Mouse (Mus musculus) heart, embryonic 10.5 days (tissue): ENCODE data around the gene Ppif. TPM values are rescaled to one million over a fixed set of nuclear protein-coding genes. Genes with fewer than 3 reads are reported as not detected.

ENCODE experiments used
- DNase-seq: peaks from one replicate; pipeline ENCODE4 v3.0.0-alpha.2; 2017; ENCODE audit warnings: low spot score
- H3K27ac ChIP-seq: fragments of 300-500 bp; sonication (generic); 2 replicates; pipeline ENCODE4 v1.5.1; 2016; ENCODE audit warnings: mild to moderate bottlenecking
- H3K27me3 ChIP-seq: fragments of 300-500 bp; sonication (generic); 2 replicates; pipeline ENCODE4 v1.6.1; 2016; ENCODE audit warnings: mild to moderate bottlenecking; ENCODE audit not compliant: poor library complexity, insufficient read depth, severe bottlenecking
- H3K36me3 ChIP-seq: fragments of 300-500 bp; sonication (generic); 2 replicates; pipeline ENCODE4 v1.6.1; 2016; ENCODE audit warnings: mild to moderate bottlenecking, moderate library complexity
- H3K4me1 ChIP-seq: fragments of 300-500 bp; sonication (generic); 2 replicates; pipeline ENCODE4 v1.6.1; 2016; ENCODE audit warnings: mild to moderate bottlenecking
- H3K4me3 ChIP-seq: fragments of 300-500 bp; sonication (generic); 2 replicates; pipeline ENCODE4 v1.5.1; 2016; ENCODE audit warnings: mild to moderate bottlenecking, moderate library complexity
- H3K9me3 ChIP-seq: fragments of 300-500 bp; sonication (generic); 2 replicates; pipeline ENCODE4 v1.6.1; 2016; ENCODE audit warnings: mild to moderate bottlenecking, moderate library complexity
- WGBS: fragments of 180-500 bp; shearing (Covaris S2); methylation state at CpG from one replicate; pipeline ENCODE4 v1.1.7; 2016; 5-methylcytosine and 5-hydroxymethylcytosine counted together
- polyA plus RNA-seq: library from polyadenylated mRNA; unstranded; fragments of >200 nt; fragmentation: Nextera tagmentation; extraction: Ambion mirVana; gene quantifications from 2 replicates; pipeline ENCODE4 v1.2.1, GENCODE M21; 2016

The Ppif gene
- polyA plus RNA-seq, 1 experiment from 2014 or later, result 65.7 TPM

DNA sequence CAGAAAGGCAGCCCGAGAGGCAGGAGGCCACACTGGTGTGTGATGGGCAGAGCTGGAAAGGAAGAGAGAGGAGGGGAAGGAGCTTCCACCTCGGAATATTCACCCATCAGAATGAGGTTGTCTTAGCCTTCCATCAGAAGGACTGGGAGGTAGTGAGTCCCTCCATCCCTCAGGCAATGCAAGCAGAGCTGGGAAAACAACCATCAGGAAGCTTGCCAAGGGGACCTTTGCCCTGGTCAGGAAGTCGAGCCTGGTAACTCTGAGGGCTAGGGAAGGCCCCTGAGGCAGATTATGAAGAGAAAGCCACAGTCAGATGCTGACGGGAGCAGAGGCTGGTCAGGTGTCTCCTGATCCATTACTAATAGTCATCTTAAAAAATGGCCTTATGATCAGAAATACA, 31.7 kb downstream of the Ppif start:
- peaks cover 7% of the 10 kb centered on the region for H3K36me3 ChIP-seq
- H3K4me1 ChIP-seq, result peaks cover 44% of the 10 kb centered on the region
- no peaks in the 10 kb centered on the region for H3K9me3 ChIP-seq
- 37% methylated on average over 4 of the region's 4 CpGs for WGBS
- H3K27me3 ChIP-seq, result no peaks in the 10 kb centered on the region
- DNase-seq, result no peak
- H3K4me3 ChIP-seq, result no peak overlapping the region
- H3K27ac ChIP-seq, result peak overlapping the region; percentile 82

DNA sequence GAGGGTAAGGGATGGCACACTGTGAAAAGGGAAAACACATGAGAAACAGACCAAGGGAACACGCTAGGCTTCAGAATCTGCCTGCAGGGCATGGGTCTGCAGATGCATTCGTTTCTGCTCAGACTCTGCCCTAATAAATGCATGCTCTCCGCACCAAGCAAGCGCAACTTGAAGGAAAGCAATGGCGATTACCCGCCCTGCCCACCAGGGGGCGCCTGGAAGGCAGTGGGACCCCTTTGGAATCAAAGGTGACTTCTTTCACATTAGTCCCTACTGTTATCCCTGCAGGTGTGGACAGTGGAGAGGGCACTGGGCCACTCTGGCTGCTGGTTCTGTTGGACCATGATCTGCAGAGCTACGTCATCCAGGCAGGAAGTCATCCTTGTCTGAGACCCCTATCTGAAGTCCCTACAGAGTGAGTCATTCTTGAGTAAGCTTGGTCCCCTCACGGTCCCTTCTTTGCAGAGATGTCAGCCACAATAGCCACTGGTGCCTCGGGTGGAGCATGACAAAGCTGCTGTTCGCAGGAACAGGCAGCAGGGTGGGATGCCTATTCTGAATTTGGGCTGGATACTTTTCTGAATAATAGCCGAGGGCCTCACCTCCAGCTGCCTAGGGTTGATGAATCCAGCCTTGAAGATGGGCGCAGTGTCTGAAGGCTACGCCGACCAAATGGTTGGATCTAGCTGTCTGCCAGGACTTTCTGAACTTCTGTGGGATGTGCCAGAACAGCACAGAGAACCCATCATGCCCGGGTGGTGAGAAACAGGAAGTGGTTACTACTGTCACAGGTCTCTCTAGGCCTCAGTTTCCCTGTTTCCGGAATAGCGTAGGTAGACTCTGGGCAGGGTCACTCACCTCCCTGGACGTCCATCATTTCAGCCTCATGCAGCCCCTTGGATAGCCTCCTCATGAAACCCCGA, 32.5 kb downstream of the Ppif start:
- H3K27me3 ChIP-seq, result no peaks in the 10 kb centered on the region
- WGBS, result 51% methylated on average over 20 of the region's 20 CpGs
- 0 out of 2 replicates have a peak, but pooled peaks cover under 1% of the 10 kb centered on the region for H3K36me3 ChIP-seq
- DNase-seq, result no peak
- no peak overlapping the region for H3K4me3 ChIP-seq
- H3K27ac ChIP-seq, result peak overlapping the region; percentile 82
- H3K4me1 ChIP-seq, result peaks cover 44% of the 10 kb centered on the region
- H3K9me3 ChIP-seq, result no peaks in the 10 kb centered on the region

DNA sequence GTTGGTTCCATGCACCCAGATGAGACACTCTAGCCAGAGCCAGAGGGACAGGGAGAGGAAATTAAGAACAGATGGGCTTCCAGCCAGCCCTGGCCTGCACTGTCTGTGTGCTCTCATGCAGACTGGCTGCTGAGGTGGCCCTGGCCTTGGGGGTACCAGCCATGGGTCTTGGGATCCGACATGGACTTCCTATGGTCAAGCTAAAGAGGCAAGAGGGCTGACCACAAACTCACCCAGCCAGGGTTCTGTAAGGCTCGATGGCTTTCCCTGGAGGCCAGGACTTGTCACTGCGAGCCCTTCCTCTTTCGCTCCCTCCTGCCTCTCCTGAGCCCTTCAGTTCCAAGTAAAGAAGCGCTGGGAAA, 33.2 kb downstream of the Ppif start:
- Histone ChIP-seq H3K4me1 (peaks cover 44% of the 10 kb centered on the region), H3K4me3 (no peak overlapping the region), H3K36me3 (no peaks in the 10 kb centered on the region), H3K9me3 (no peaks in the 10 kb centered on the region), H3K27me3 (no peaks in the 10 kb centered on the region), H3K27ac (peak overlapping the region; percentile 53)
- whole genome bisulfite sequencing, result 72% methylated on average over 5 of the region's 5 CpGs
- DNase-seq, result no peak

DNA sequence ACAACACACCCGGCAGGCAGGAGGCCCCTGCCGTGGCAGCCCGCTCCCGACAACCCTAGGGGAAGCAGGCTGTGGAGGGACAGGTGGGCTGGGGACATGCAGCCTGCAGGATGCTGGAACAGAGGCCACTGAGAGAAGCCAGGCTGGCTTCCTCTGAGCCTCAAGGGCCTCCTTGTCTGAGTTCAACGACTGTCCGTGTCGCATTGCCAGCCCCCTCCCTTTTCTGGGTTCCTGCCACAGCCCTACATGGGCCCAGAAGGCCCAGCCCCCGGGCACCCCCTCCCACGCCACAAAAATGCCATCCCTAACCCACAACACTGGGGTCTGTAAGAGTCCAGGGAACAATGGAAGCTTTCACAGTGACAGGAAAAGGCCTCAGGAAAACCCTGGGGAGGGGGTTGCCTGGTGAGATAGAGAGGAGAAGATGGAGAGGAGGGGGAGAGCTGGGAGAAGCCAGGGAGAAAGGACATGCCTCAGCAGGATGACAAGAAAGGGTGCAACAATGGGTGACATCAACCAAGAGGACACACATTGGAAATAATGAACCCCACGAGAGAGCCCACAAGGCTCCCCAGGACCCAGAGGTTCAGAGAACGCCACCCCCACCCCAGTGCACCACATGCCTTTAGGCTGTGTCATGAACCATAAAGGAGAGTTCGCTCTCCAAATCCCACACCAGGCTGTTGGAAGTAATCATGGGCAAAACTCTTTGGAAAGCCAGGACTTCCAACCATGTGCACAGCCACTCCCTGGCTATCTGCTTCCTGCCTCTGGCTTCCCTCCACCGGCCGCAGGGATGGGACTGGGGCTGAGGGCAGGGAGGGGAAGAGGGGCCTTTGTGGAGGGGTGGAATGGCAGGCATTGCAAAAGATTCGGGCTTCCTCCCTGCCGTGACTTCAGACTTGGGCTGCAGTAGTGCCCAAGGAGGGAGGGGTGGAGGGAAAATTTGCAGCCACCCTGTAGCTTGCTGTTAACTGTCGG, 41.1 kb downstream of the Ppif start:
- Histone ChIP-seq H3K9me3 (no peaks in the 10 kb centered on the region), H3K36me3 (0 out of 2 replicates have a peak, but pooled peaks cover 10% of the 10 kb centered on the region), H3K4me1 (peaks cover 58% of the 10 kb centered on the region), H3K4me3 (no peak overlapping the region), H3K27ac (peak overlapping the region; percentile 87), H3K27me3 (no peaks in the 10 kb centered on the region)
- 40% methylated on average over 17 of the region's 17 CpGs for WGBS
- DNase-seq, result no peak

DNA sequence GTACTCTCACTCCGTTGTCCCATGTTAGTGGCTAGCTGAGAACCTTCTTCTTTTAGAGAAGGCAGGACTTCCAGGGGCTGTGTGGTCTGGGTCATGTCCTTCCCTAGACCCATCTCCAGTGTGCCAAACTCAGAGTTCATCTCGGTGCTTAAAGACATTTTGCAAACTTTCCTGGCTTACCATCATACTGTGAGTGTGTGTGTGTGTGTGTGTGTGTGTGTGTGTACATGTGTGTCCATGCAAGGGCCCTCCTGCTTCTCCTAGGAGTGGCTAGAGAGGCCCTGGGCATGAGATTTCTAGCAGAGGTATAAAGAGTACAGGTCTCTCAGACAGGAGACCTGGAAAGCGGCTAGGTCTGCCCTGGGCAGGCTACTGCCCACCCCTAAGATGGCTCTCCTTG, 42.2 kb downstream of the Ppif start:
- WGBS, result 70% methylated on average over 3 of the region's 3 CpGs
- no peak for DNase-seq
- peaks cover 68% of the 10 kb centered on the region for H3K4me1 ChIP-seq
- H3K27ac ChIP-seq, result peak overlapping the region; percentile 87
- no peaks in the 10 kb centered on the region for H3K27me3 ChIP-seq
- H3K4me3 ChIP-seq, result no peak overlapping the region
- H3K9me3 ChIP-seq, result no peaks in the 10 kb centered on the region
- peaks cover 11% of the 10 kb centered on the region; the same call in 1 of the 2 replicates for H3K36me3 ChIP-seq

DNA sequence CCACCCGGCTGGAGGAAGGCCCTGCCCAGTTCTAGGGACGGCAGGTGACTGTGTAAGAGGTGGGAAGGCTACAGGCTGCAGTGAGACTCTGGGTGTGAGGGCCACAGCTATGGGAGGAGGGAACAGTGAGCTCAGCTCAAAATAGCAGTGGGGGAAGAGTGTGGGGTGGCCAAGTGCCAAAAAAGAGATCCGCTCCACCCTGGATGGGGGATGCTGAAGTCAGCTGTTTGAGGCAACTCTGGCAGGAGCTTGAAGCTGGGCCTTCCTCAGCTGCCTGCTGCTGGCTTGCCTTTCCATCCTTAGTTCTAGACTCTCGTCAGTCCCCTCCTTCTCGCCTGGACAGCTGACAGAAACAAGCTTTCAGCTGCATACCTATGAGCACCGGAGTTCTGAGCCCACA, 42.6 kb downstream of the Ppif start:
- no peak for DNase-seq
- peak overlapping the region; percentile 87 for H3K27ac ChIP-seq
- no peaks in the 10 kb centered on the region for H3K27me3 ChIP-seq
- H3K4me1 ChIP-seq, result peaks cover 73% of the 10 kb centered on the region
- peaks cover 16% of the 10 kb centered on the region; the same call in 1 of the 2 replicates for H3K36me3 ChIP-seq
- H3K4me3 ChIP-seq, result no peak overlapping the region
- no peaks in the 10 kb centered on the region for H3K9me3 ChIP-seq
- 45% methylated on average over 6 of the region's 6 CpGs for WGBS

DNA sequence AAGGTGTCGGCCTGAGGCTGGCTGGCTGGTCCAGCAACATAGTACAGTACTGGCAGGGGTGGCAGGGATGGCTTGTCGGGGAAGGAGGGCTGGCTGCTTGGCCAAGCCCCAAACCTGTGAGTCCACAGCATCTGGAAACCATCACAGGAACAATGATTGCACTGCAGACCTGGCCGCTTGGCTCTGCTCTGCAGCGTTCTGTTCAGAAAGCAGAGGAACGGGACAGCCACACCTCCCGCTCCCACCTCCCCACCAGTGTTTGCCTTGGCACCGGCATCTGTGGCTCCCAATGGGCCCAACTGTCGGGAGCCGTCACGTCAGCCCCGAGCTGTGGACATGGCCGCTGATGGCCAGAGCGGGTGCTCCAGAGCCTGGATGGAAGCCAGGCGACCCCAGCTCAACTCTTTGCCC, 44.6 kb downstream of the Ppif start:
- Histone ChIP-seq H3K9me3 (no peaks in the 10 kb centered on the region), H3K4me1 (peaks cover 81% of the 10 kb centered on the region), H3K27ac (peak overlapping the region; percentile 87), H3K4me3 (no peak overlapping the region), H3K36me3 (peaks cover 24% of the 10 kb centered on the region; the same call in 1 of the 2 replicates), H3K27me3 (no peaks in the 10 kb centered on the region)
- DNase-seq, result peak; percentile 85
- WGBS, result 39% methylated on average over 14 of the region's 14 CpGs

DNA sequence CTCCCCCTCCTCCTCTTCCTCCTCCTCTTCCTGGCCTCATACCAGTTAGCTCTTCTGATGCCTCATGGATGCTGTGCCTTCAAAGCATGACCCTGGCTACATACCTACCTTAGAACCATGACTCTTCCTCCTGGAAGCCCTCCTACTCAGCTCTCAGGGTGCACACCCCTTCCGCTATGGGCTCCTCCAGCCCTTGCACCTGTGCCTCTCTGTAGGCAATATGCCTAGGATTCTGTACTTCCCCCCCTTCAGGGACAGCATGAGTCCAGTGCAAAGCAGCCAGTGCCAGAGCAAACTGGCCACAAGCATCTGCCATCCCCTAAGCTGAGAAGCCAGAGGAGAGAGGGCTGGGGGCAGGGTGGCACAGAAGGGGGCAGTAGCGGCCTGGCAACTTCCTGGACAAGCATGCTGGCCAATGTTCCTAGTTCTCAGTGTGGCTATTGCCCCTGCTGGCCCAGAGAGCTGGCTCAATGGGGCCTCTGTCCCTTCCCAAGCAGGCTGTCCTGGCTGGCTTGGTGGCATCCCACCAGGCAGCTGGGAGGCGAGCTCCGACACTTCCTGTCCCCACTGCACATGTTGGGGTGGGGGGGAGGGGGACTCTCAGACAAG, 46.1 kb downstream of the Ppif start:
- WGBS, result 67% methylated on average over 4 of the region's 4 CpGs
- no peak overlapping the region for H3K4me3 ChIP-seq
- H3K9me3 ChIP-seq, result no peaks in the 10 kb centered on the region
- H3K27ac ChIP-seq, result peak overlapping the region; percentile 16; the same call in 1 of the 2 replicates
- no peak for DNase-seq
- peaks cover 75% of the 10 kb centered on the region for H3K4me1 ChIP-seq
- no peaks in the 10 kb centered on the region for H3K27me3 ChIP-seq
- H3K36me3 ChIP-seq, result peaks cover 35% of the 10 kb centered on the region; the same call in 1 of the 2 replicates

DNA sequence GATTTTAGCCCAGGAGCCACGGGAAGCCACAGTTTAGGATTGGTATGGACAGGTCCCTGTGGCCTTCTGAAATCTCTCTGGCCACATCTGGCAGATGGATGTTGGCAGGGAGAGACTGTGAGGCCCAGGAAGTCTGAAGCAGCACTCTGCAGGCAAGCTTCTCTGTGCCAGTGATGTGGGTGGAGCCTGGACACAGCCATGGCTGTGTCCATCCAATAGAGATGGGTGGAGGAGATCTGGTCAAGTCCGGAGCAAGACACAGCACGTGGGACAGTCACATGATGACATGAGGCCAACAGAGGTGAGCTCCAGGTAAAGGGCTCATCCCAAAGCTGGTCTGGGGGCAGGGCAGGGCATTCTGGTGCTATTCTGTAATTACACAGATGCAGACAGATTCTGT, 47.3 kb downstream of the Ppif start:
- no peaks in the 10 kb centered on the region for H3K27me3 ChIP-seq
- WGBS, result 69% methylated on average over 3 of the region's 3 CpGs
- H3K4me1 ChIP-seq, result peaks cover 75% of the 10 kb centered on the region
- no peak for DNase-seq
- H3K36me3 ChIP-seq, result peaks cover 35% of the 10 kb centered on the region; the same call in 1 of the 2 replicates
- no peak overlapping the region for H3K27ac ChIP-seq
- H3K4me3 ChIP-seq, result no peak overlapping the region
- H3K9me3 ChIP-seq, result no peaks in the 10 kb centered on the region

DNA sequence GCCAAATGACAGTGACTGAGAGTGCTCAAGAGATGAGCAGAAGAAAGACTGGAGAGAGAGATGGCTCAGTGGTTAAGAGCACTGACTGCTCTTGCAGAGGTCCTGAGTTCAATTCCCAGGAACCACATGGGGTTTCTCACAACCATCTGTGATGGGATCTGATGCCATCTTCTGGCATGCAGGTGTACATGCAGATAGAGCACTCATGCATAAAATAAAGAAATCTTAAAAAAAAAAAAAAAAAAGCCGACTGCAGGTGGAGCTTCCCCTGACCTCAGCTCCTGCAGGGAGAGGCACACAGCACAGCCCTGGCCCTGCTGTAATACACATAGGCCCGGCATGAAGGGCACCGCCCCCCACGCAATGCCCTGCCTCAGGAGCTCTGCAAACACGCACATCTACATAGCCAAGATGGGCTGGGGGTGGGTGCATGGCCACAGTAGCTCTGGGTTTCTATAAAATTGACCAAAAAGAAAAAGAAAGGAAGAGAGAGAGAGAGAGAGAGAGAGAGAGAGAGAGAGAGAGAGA, 48.0 kb downstream of the Ppif start:
- H3K9me3 ChIP-seq, result no peaks in the 10 kb centered on the region
- no peak overlapping the region for H3K27ac ChIP-seq
- WGBS, result 68% methylated on average over 5 of the region's 5 CpGs
- H3K27me3 ChIP-seq, result no peaks in the 10 kb centered on the region
- H3K4me3 ChIP-seq, result no peak overlapping the region
- H3K4me1 ChIP-seq, result peaks cover 75% of the 10 kb centered on the region
- no peak for DNase-seq
- peaks cover 35% of the 10 kb centered on the region; the same call in 1 of the 2 replicates for H3K36me3 ChIP-seq

DNA sequence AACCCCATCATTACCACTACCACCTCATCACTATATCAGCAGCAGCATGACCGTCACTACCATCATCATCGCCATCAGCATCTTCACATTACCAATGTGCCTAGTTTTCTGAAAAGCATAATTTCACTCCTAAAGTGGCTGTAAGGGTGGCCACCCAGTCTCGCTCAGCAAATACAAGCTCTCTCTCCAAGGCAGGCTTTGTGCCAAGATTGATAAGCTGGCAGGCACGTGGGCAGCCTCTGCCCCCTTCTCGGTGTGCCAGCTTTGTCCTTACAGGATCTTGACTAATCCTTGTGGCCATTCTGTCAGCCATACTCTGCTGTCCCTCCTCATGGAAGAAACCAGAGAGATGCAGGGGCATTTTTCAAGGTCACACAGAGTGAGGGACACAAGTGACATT, 49.0 kb downstream of the Ppif start:
- peaks cover 75% of the 10 kb centered on the region for H3K4me1 ChIP-seq
- H3K36me3 ChIP-seq, result peaks cover 26% of the 10 kb centered on the region; the same call in 1 of the 2 replicates
- no peak overlapping the region for H3K4me3 ChIP-seq
- no peak for DNase-seq
- 82% methylated on average over 5 of the region's 5 CpGs for WGBS
- peak overlapping the region; percentile 47; the same call in 1 of the 2 replicates for H3K27ac ChIP-seq
- no peaks in the 10 kb centered on the region for H3K27me3 ChIP-seq
- no peaks in the 10 kb centered on the region for H3K9me3 ChIP-seq
